Comparison of ENCODE assay signal across 12 mouse cellular contexts in genomic region chr2:166338396-166339085, GRCm38 (mm10).
A peak's percentile ranks its signal among the peaks of the same experiment; 100 is the strongest.
DNase-seq lines count a peak whose midpoint lies in the region; ATAC-seq and TF ChIP-seq lines count a peak whose summit lies in the region.
"Had no signal": no experiment of that assay in that cellular context is flagged by ENCODE, and none has a peak within 500 bp of the region (broad histone marks: within the 10 kb centered on the region; RNA-seq: fewer than 3 reads in every experiment).

No protein-coding gene starts in this region.

- H3K27ac ChIP-seq in hindbrain, postnatal 0 days: no peak overlapping the region
- no peak overlapping the region for H3K27ac ChIP-seq in hindbrain, embryonic 12.5 days
- H3K27ac ChIP-seq in embryonic facial prominence, embryonic 14.5 days (replicated peaks; ENCODE audit: low read depth, low read length): peak overlapping the region; percentile 49
- H3K27ac ChIP-seq in limb, embryonic 10.5 days: peak overlapping the region; percentile 96
- H3K27ac ChIP-seq: macrophage; neural tube, embryonic 12.5 days had no signal

- no peaks in the 10 kb centered on the region for H3K4me1 ChIP-seq in hindbrain, postnatal 0 days (ENCODE audit: insufficient read depth, low read length)
- H3K4me1 ChIP-seq in hindbrain, embryonic 12.5 days: peaks cover 23% of the 10 kb centered on the region
- H3K4me1 ChIP-seq in embryonic facial prominence, embryonic 14.5 days (ENCODE audit: control insufficient read depth, insufficient read depth, low read length): peaks cover 36% of the 10 kb centered on the region
- peaks cover 74% of the 10 kb centered on the region for H3K4me1 ChIP-seq in limb, embryonic 10.5 days

- no peak overlapping the region for H3K4me2 ChIP-seq in hindbrain, postnatal 0 days (ENCODE audit: low read depth, low read length)
- no peak overlapping the region for H3K4me2 ChIP-seq in hindbrain, embryonic 12.5 days (replicated peaks)
- no peak overlapping the region for H3K4me2 ChIP-seq in embryonic facial prominence, embryonic 14.5 days (ENCODE audit: low read depth, low read length)
- H3K4me2 ChIP-seq: neural tube, embryonic 12.5 days had no signal

- DNase-seq in hindbrain, postnatal 0 days (ENCODE audit: low spot score): no peak
- DNase-seq in NIH3T3 (ENCODE audit: low read depth): peak; percentile 31
- no peak for DNase-seq in embryonic facial prominence, embryonic 14.5 days (ENCODE audit: low spot score)
- DNase-seq in limb, embryonic 10.5 days (ENCODE audit: low spot score): no peak
- no peak for DNase-seq in spleen, adult 12 weeks (ENCODE audit: low spot score)
- no peak for DNase-seq in testis, postnatal 14 days (ENCODE audit: low spot score)
- DNase-seq: cerebellum, adult 8-10 months had no signal

- WGBS in hindbrain, postnatal 0 days: 59% methylated on average over 11 of the region's 11 CpGs
- WGBS in hindbrain, embryonic 12.5 days: 65% methylated on average over 11 of the region's 11 CpGs
- WGBS in embryonic facial prominence, embryonic 14.5 days: 33% methylated on average over 11 of the region's 11 CpGs
- 46% methylated on average over 11 of the region's 11 CpGs for WGBS in limb, embryonic 10.5 days

- no peaks in the 10 kb centered on the region for H3K9me3 ChIP-seq in hindbrain, postnatal 0 days (ENCODE audit: low read length)
- H3K9me3 ChIP-seq in hindbrain, embryonic 12.5 days (replicated peaks): 0 out of 2 replicates have a peak, but pooled peaks cover 3% of the 10 kb centered on the region
- H3K9me3 ChIP-seq in embryonic facial prominence, embryonic 14.5 days (ENCODE audit: control insufficient read depth, low read length): no peaks in the 10 kb centered on the region
- no peaks in the 10 kb centered on the region for H3K9me3 ChIP-seq in limb, embryonic 10.5 days (replicated peaks)
- H3K9me3 ChIP-seq: neural tube, embryonic 12.5 days had no signal

- TF ChIP-seq CTCF in hindbrain, postnatal 0 days (IDR thresholded peaks at IDR 0.05; ENCODE audit: low read depth): peak; percentile 54

- ATAC-seq in hindbrain, postnatal 0 days: no peak
- ATAC-seq in hindbrain, embryonic 12.5 days (ENCODE audit: low FRiP score): no peak
- ATAC-seq in embryonic facial prominence, embryonic 14.5 days (ENCODE audit: low read depth): peak; percentile 3; the same call in 1 of the 2 replicates
- no peak for ATAC-seq in megakaryocyte-erythroid progenitor cell, adult 5-6 weeks (replicated peaks; ENCODE audit: low FRiP score, low TSS enrichment, poor library complexity, severe bottlenecking)

- no peak overlapping the region for H3K4me3 ChIP-seq in hindbrain, postnatal 0 days (ENCODE audit: low read length)
- no peak overlapping the region for H3K4me3 ChIP-seq in hindbrain, embryonic 12.5 days
- H3K4me3 ChIP-seq in embryonic facial prominence, embryonic 14.5 days (ENCODE audit: low read depth, low read length): no peak overlapping the region
- no peak overlapping the region for H3K4me3 ChIP-seq in limb, embryonic 10.5 days
- H3K4me3 ChIP-seq: neural tube, embryonic 12.5 days had no signal

- H3K36me3 ChIP-seq in hindbrain, postnatal 0 days (ENCODE audit: insufficient read depth, low read length): no peaks in the 10 kb centered on the region
- no peaks in the 10 kb centered on the region for H3K36me3 ChIP-seq in hindbrain, embryonic 12.5 days
- H3K36me3 ChIP-seq in embryonic facial prominence, embryonic 14.5 days (ENCODE audit: control insufficient read depth, insufficient read depth, low read length): no peaks in the 10 kb centered on the region
- peaks cover 3% of the 10 kb centered on the region; the same call in 1 of the 2 replicates for H3K36me3 ChIP-seq in limb, embryonic 10.5 days
- H3K36me3 ChIP-seq: neural tube, embryonic 12.5 days had no signal

- 0 out of 2 replicates have a peak, but pooled peaks cover 5% of the 10 kb centered on the region for H3K27me3 ChIP-seq in hindbrain, postnatal 0 days (ENCODE audit: insufficient read depth, low read length)
- H3K27me3 ChIP-seq in hindbrain, embryonic 12.5 days: peaks cover 26% of the 10 kb centered on the region; the same call in 1 of the 2 replicates
- no peaks in the 10 kb centered on the region for H3K27me3 ChIP-seq in embryonic facial prominence, embryonic 14.5 days (replicated peaks; ENCODE audit: control insufficient read depth, insufficient read depth, low read length)
- no peaks in the 10 kb centered on the region for H3K27me3 ChIP-seq in limb, embryonic 10.5 days (ENCODE audit: low read depth, poor library complexity, severe bottlenecking)
- H3K27me3 ChIP-seq: CH12.LX; neural tube, embryonic 12.5 days had no signal

- H3K9ac ChIP-seq in hindbrain, postnatal 0 days (replicated peaks; ENCODE audit: low read length): no peak overlapping the region
- no peak overlapping the region for H3K9ac ChIP-seq in hindbrain, embryonic 12.5 days
- H3K9ac ChIP-seq in embryonic facial prominence, embryonic 14.5 days (ENCODE audit: low read depth, low read length): no peak overlapping the region
- H3K9ac ChIP-seq: neural tube, embryonic 12.5 days had no signal

Comparison
In these comparisons a context has a peak if more than half of its experiments do, and no peak if none do; other contexts are left out.
1. H3K27ac ChIP-seq: peak in embryonic facial prominence, embryonic 14.5 days (single experiment) and limb, embryonic 10.5 days (single experiment); none in hindbrain, postnatal 0 days (single experiment) and hindbrain, embryonic 12.5 days (single experiment).